Mouse (Mus musculus) stomach, postnatal 0 days (tissue): ENCODE results near the gene Sae1.

Source experiments
- CTCF ChIP-seq: IDR thresholded peaks from 2 replicates; pipeline ENCODE4 v1.5.1; 2016; ENCODE audit warnings: antibody characterized with exemption, low read depth, mild to moderate bottlenecking, moderate library complexity
- EP300 ChIP-seq: optimal IDR thresholded peaks from 2 replicates; pipeline ENCODE3; 2016; ENCODE audit warnings: antibody characterized with exemption

- TF ChIP-seq CTCF (no peak), EP300 (no peak)
Measured at GRCm38 (mm10) chr7:16355854-16356594, 31.6 kb downstream of the Sae1 start.
